Comparison of ENCODE assay signal across 15 mouse cellular contexts in the genomic region with DNA sequence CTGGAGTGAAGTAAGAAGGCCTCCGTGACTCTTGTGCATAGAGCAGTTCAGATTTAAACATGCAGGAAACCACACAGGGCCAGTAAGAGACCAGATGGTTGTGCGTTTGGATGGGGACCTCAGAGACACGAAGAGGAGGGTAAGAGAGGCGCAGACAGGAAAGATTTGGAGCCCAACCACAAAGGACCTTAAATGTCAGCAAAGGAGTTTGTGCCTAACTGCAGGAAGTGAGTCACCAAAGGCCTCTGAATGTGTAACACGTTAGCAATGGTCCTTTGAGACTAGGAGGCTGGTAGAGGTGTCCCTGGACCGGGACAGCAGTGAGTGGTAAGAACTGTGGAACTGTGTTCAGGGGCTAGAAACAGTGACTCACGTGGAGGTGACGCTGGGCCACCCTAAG. TPM values are rescaled to one million over a fixed set of nuclear protein-coding genes. Genes with fewer than 3 reads are reported as not detected.
DNase-seq lines count a peak whose midpoint lies in the region; ATAC-seq and TF ChIP-seq lines count a peak whose summit lies in the region.
"Had no signal": no experiment of that assay in that cellular context is flagged by ENCODE, and none has a peak within 500 bp of the region (broad histone marks: within the 10 kb centered on the region; RNA-seq: fewer than 3 reads in every experiment).

No protein-coding gene starts in this region.

- WGBS in liver, postnatal 0 days (ENCODE audit: insufficient replicate concordance): 39% methylated on average over 8 of the region's 8 CpGs
- 53% methylated on average over 8 of the region's 8 CpGs for WGBS in liver, embryonic 11.5 days

- H3K36me3 ChIP-seq in liver, postnatal 0 days (replicated peaks; ENCODE audit: insufficient read depth, low read length): no peaks in the 10 kb centered on the region
- H3K36me3 ChIP-seq in liver, embryonic 11.5 days (ENCODE audit: control insufficient read depth, insufficient read depth, low read length): no peaks in the 10 kb centered on the region
- H3K36me3 ChIP-seq in megakaryocyte, embryonic 14.5 days (replicated peaks; ENCODE audit: low read length): no peaks in the 10 kb centered on the region
- H3K36me3 ChIP-seq: hindbrain, embryonic 15.5 days; midbrain, embryonic 15.5 days had no signal

- intact Hi-C loops in left cerebral cortex, postnatal 4 days (cut with DNase I): no loop called here

- no peak for TF ChIP-seq EP300 in liver, postnatal 0 days (IDR thresholded peaks at IDR 0.05; ENCODE audit: low read depth)

- peak; percentile 30; the same call in 1 of the 2 replicates for ATAC-seq in liver, postnatal 0 days
- no peak for ATAC-seq in liver, embryonic 11.5 days (replicated peaks; ENCODE audit: low FRiP score)
- peak; percentile 72 for ATAC-seq in activated CD4-positive, CD25-positive, alpha-beta regulatory T cell, adult 4 months
- ATAC-seq: lung, postnatal 0 days; midbrain, embryonic 15.5 days had no signal

- H3K4me3 ChIP-seq in liver, postnatal 0 days (ENCODE audit: low read depth, low read length): no peak overlapping the region
- H3K4me3 ChIP-seq in liver, embryonic 11.5 days (ENCODE audit: low read depth, low read length): no peak overlapping the region
- H3K4me3 ChIP-seq in megakaryocyte, embryonic 14.5 days (replicated peaks): peak overlapping the region; percentile 57
- H3K4me3 ChIP-seq: erythroblast, embryonic 14.5 days; hindbrain, embryonic 15.5 days; midbrain, embryonic 15.5 days had no signal

- no peak overlapping the region for H3K4me2 ChIP-seq in liver, postnatal 0 days (ENCODE audit: low read depth, low read length)
- no peak overlapping the region for H3K4me2 ChIP-seq in liver, embryonic 11.5 days
- H3K4me2 ChIP-seq: hindbrain, embryonic 15.5 days; midbrain, embryonic 15.5 days had no signal

- H3K9ac ChIP-seq in liver, postnatal 0 days (replicated peaks): no peak overlapping the region
- H3K9ac ChIP-seq in liver, embryonic 11.5 days (ENCODE audit: low read depth, low read length): no peak overlapping the region
- H3K9ac ChIP-seq: hindbrain, embryonic 15.5 days; midbrain, embryonic 15.5 days had no signal

- peaks cover 16% of the 10 kb centered on the region for H3K4me1 ChIP-seq in liver, postnatal 0 days (ENCODE audit: insufficient read depth)
- peaks cover 4% of the 10 kb centered on the region for H3K4me1 ChIP-seq in liver, embryonic 11.5 days (replicated peaks; ENCODE audit: control insufficient read depth, insufficient read depth, low read length)
- H3K4me1 ChIP-seq in megakaryocyte, embryonic 14.5 days: peaks cover 27% of the 10 kb centered on the region

- DNase-seq in liver, postnatal 0 days: no peak
- no peak for DNase-seq in liver, embryonic 11.5 days (ENCODE audit: low spot score)
- DNase-seq in thymus, postnatal 36 days: peak; percentile 28 to 44
- no peak for DNase-seq in kidney, adult 9 months
- no peak for DNase-seq in left cerebral cortex, postnatal 4 days
- no peak for DNase-seq in layer of hippocampus, postnatal 14 days (ENCODE audit: low spot score in 2 of 2)
- DNase-seq: kidney, postnatal 14 days; liver had no signal

- no peaks in the 10 kb centered on the region for H3K9me3 ChIP-seq in liver, postnatal 0 days (ENCODE audit: low read length)
- H3K9me3 ChIP-seq in liver, embryonic 11.5 days (ENCODE audit: control insufficient read depth, low read length): no peaks in the 10 kb centered on the region
- peaks cover 3% of the 10 kb centered on the region; the same call in 1 of the 2 replicates for H3K9me3 ChIP-seq in megakaryocyte, embryonic 14.5 days
- H3K9me3 ChIP-seq: hindbrain, embryonic 15.5 days; midbrain, embryonic 15.5 days had no signal

- no peak for TF ChIP-seq CTCF in liver, postnatal 0 days (IDR thresholded peaks at IDR 0.05; ENCODE audit: low read depth)

- H3K27me3 ChIP-seq in liver, postnatal 0 days (ENCODE audit: insufficient read depth, low read length): peaks cover 24% of the 10 kb centered on the region
- peaks cover 51% of the 10 kb centered on the region for H3K27me3 ChIP-seq in liver, embryonic 11.5 days (replicated peaks; ENCODE audit: control insufficient read depth, insufficient read depth, low read length)
- H3K27me3 ChIP-seq in megakaryocyte, embryonic 14.5 days (replicated peaks): peaks cover 50% of the 10 kb centered on the region

- H3K27ac ChIP-seq in liver, postnatal 0 days (ENCODE audit: low read depth): peak overlapping the region; percentile 56
- H3K27ac ChIP-seq in liver, embryonic 11.5 days (ENCODE audit: low read depth, low read length): no peak overlapping the region
- H3K27ac ChIP-seq: hindbrain, embryonic 15.5 days; midbrain, embryonic 15.5 days had no signal

RNA-seq across cellular contexts. Expression of gene Rem2, which starts 5.5 kb away (rescaled TPM):
- 0.66 and 0.87 TPM in 2 replicates for polyA plus RNA-seq in liver, postnatal 0 days (2015; fragmentation: Nextera tagmentation; extraction: Ambion mirVana)
- 0.29 and 0.78 TPM in 2 replicates for polyA plus RNA-seq in liver, embryonic 11.5 days (2014; fragmentation: Nextera tagmentation; extraction: Ambion mirVana)
- polyA plus RNA-seq in activated CD4-positive, CD25-positive, alpha-beta regulatory T cell, adult 4 months (2017; shearing (Covaris generic)): under 1 TPM; 0.57 TPM
- polyA plus RNA-seq in megakaryocyte, embryonic 14.5 days (2012; ENCODE audit: insufficient read depth, low replicate concordance): 0.30 and 2.1 TPM in 2 replicates
- 10 to 100 TPM; 15.0 to 17.2 TPM for total RNA-seq in left cerebral cortex, postnatal 4 days (2021)
- 10 to 100 TPM; 31.3 to 33.2 TPM for total RNA-seq in layer of hippocampus, postnatal 14 days (2021)
- total RNA-seq: gastrocnemius, adult 8-10 months had no signal
- polyA plus RNA-seq: erythroblast, embryonic 14.5 days had no signal

RNA-seq across cellular contexts. Expression of gene Lrp10, which starts 17.5 kb away (rescaled TPM):
- 20.9 and 25.3 TPM in 2 replicates for polyA plus RNA-seq in liver, postnatal 0 days (2015; fragmentation: Nextera tagmentation; extraction: Ambion mirVana)
- 38.6 and 41.3 TPM in 2 replicates for polyA plus RNA-seq in liver, embryonic 11.5 days (2014; fragmentation: Nextera tagmentation; extraction: Ambion mirVana)
- polyA plus RNA-seq in activated CD4-positive, CD25-positive, alpha-beta regulatory T cell, adult 4 months (2017; shearing (Covaris generic)): 10 to 100 TPM; 57.4 to 62.2 TPM
- polyA plus RNA-seq in megakaryocyte, embryonic 14.5 days (2012; ENCODE audit: insufficient read depth, low replicate concordance): 312 and 469 TPM in 2 replicates
- total RNA-seq in left cerebral cortex, postnatal 4 days (2021): 10 to 100 TPM; 39.6 to 39.8 TPM
- 10 to 100 TPM; 40.3 to 45.1 TPM for total RNA-seq in layer of hippocampus, postnatal 14 days (2021)

RNA-seq across cellular contexts. Expression of gene Prmt5, which starts 35.9 kb away (rescaled TPM):
- polyA plus RNA-seq in liver, postnatal 0 days (2015; fragmentation: Nextera tagmentation; extraction: Ambion mirVana): 12.2 and 13.8 TPM in 2 replicates
- polyA plus RNA-seq in liver, embryonic 11.5 days (2014; fragmentation: Nextera tagmentation; extraction: Ambion mirVana): 98.0 and 108 TPM in 2 replicates
- 10 to 100 TPM; 31.4 to 32.9 TPM for polyA plus RNA-seq in activated CD4-positive, CD25-positive, alpha-beta regulatory T cell, adult 4 months (2017; shearing (Covaris generic))
- 45.3 and 47.2 TPM in 2 replicates for polyA plus RNA-seq in megakaryocyte, embryonic 14.5 days (2012; ENCODE audit: insufficient read depth, low replicate concordance)
- total RNA-seq in left cerebral cortex, postnatal 4 days (2021): 10 to 100 TPM; 93.2 to 99.2 TPM
- total RNA-seq in layer of hippocampus, postnatal 14 days (2021): 10 to 100 TPM; 74.9 to 75.2 TPM

RNA-seq across cellular contexts. Expression of gene Mmp14, which starts 50.0 kb away (rescaled TPM):
- polyA plus RNA-seq in liver, postnatal 0 days (2015; fragmentation: Nextera tagmentation; extraction: Ambion mirVana): 38.1 and 39.8 TPM in 2 replicates
- polyA plus RNA-seq in liver, embryonic 11.5 days (2014; fragmentation: Nextera tagmentation; extraction: Ambion mirVana): 56.6 and 57.6 TPM in 2 replicates
- polyA plus RNA-seq in activated CD4-positive, CD25-positive, alpha-beta regulatory T cell, adult 4 months (2017; shearing (Covaris generic)): under 1 TPM; 0.24 to 0.25 TPM
- polyA plus RNA-seq in megakaryocyte, embryonic 14.5 days (2012; ENCODE audit: insufficient read depth, low replicate concordance): 2.3 and 20.3 TPM in 2 replicates
- 10 to 100 TPM; 44.0 to 47.9 TPM for total RNA-seq in left cerebral cortex, postnatal 4 days (2021)
- 10 to 100 TPM; 20.0 to 29.8 TPM for total RNA-seq in layer of hippocampus, postnatal 14 days (2021)

RNA-seq across cellular contexts. Expression of gene Mrpl52, which starts 54.7 kb away (rescaled TPM):
- polyA plus RNA-seq in liver, postnatal 0 days (2015; fragmentation: Nextera tagmentation; extraction: Ambion mirVana): 261 and 284 TPM in 2 replicates
- polyA plus RNA-seq in liver, embryonic 11.5 days (2014; fragmentation: Nextera tagmentation; extraction: Ambion mirVana): 309 and 329 TPM in 2 replicates
- 100 to 1,000 TPM; 315 to 319 TPM for polyA plus RNA-seq in activated CD4-positive, CD25-positive, alpha-beta regulatory T cell, adult 4 months (2017; shearing (Covaris generic))
- 822 and 954 TPM in 2 replicates for polyA plus RNA-seq in megakaryocyte, embryonic 14.5 days (2012; ENCODE audit: insufficient read depth, low replicate concordance)
- total RNA-seq in left cerebral cortex, postnatal 4 days (2021): 100 to 1,000 TPM; 147 to 150 TPM
- total RNA-seq in layer of hippocampus, postnatal 14 days (2021): 10 to 100 TPM; 92.7 to 96.6 TPM

Comparison
In these comparisons a context has a peak if more than half of its experiments do, and no peak if none do; other contexts are left out.
1. DNase-seq: peak in thymus, postnatal 36 days (2 of 2); none in liver, postnatal 0 days (single experiment), liver, embryonic 11.5 days (single experiment), kidney, adult 9 months (single experiment), left cerebral cortex, postnatal 4 days (single experiment) and layer of hippocampus, postnatal 14 days (0 of 2).